Mouse (Mus musculus): ENCODE results near the gene Aatk.

The Aatk gene

GRCm38 (mm10) chr11:120052274-120052673, 5.3 kb upstream of the Aatk start:
- no peak for DNase-seq (ENCODE audit: low spot score in 2 of 2)

DNA sequence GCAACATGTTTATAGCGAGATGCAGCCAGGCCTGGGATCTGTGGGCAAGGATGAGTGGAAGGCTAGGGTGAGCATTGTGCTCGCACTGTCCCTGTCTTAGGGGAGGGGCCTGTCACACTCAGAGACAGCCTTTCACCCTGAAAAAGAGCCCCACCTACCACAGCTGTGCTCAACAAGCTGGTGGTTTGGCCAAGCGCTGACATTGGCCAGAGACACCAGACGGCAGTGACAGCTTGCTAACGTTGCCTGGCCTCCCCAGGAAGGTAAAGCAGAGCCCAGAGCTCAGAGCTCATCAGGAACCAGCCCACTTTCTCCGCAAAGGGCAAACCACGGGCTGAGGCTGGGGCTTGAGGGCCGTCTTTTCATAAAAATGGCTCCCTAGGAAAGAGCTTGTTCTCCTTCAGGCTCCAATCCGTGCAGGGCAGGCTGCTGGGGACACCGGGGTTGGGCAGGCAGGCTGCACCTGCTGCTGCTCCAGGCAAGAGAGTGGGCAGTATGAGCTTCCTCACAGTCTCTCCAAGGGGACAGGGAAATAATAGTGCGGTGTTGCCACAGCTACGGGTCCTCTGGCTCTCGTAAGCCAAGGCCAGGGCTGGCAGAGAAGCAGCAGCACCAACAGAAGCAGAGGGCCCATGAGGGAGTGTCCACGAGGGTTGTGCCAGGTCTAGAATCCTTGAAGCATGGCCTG, 4.3 kb upstream of the Aatk start:
- DNase-seq (ENCODE audit: low spot score in 2 of 2), result no peak

- DNase-seq (ENCODE audit: low spot score in 2 of 2), result no peak
Measured at GRCm38 (mm10) chr11:120049067-120049466, 2.1 kb upstream of the Aatk start.

- no peak for DNase-seq (ENCODE audit: low spot score in 2 of 2)
Measured at GRCm38 (mm10) chr11:120048252-120048556, 1.2 kb upstream of the Aatk start.

DNA sequence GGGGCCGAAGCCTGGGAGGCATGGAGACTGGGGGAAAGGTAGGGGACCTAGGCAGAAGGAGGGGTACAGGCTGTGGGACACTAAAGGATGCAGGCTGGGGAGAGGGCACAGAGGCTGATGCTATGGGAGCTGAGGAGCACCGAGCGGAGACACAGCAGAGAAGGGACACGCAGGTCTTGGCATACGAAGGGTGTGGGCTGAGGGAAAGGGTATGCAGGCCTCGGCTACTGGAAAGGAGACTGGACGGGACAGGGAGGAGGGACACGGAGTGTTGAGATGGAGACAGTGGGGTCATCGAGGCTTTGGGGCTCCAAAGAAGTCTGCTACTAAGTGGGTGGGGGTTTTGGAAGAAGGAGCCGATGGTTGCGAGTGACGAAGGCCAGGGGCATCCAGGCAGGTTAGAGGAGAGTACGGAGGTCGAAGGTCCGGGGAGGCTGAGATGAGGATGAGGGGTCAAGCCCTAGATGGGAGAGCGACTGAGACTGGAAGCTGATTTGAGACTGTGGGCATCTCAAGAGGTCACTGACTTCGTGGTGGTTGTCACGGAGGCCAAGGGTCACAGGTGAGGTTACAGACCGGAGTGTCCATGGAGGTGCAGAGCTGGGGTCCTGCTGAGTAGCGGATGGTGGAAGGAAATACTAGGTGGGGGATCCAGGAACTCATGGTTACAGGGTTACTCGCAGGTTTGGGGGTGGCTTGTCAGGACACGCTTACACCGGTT, 724 bp upstream of the Aatk start:
- DNase-seq (ENCODE audit: low spot score in 2 of 2), result no peak

GRCm38 (mm10) chr11:120045839-120046552, 971 bp downstream of the Aatk start:
- no peak for DNase-seq (ENCODE audit: low spot score in 2 of 2)

GRCm38 (mm10) chr11:120045341-120045740, 1.6 kb downstream of the Aatk start:
- DNase-seq (ENCODE audit: low spot score in 2 of 2), result no peak

DNA sequence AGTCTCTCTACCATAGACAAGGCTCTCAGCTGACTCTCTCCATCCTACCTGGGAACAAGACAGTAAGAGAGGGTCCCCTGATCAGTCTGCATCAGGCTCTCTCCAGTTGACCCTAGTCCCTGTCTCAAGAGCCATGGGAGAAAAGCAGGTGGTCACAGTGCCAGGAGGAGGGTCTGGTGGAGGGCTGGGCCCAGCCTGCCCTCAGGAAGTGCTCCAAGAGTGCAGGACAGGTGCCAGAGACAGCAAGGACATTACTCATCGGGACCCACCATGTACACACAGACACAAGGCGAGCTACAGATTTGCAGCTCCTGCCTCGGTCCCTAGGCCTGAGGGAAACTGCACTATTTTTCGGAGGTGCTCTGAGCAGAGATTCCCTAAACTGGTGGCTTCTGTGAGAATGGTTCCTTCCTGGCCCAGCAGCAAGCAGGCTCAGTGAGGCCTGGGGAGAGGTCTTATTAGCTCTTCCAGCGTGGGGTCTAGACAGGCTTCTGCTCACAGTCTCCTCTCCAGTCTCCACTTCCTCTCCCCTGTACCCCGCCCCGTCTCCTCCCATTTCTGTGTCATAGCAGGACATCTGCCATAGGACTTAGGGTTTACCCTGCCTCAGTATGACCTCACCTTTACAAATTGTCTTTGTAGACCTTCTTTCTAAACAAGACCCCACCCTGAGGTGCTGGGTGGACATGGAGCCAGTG, 4.7 kb downstream of the Aatk start:
- no peak for DNase-seq (ENCODE audit: low spot score in 2 of 2)

DNA sequence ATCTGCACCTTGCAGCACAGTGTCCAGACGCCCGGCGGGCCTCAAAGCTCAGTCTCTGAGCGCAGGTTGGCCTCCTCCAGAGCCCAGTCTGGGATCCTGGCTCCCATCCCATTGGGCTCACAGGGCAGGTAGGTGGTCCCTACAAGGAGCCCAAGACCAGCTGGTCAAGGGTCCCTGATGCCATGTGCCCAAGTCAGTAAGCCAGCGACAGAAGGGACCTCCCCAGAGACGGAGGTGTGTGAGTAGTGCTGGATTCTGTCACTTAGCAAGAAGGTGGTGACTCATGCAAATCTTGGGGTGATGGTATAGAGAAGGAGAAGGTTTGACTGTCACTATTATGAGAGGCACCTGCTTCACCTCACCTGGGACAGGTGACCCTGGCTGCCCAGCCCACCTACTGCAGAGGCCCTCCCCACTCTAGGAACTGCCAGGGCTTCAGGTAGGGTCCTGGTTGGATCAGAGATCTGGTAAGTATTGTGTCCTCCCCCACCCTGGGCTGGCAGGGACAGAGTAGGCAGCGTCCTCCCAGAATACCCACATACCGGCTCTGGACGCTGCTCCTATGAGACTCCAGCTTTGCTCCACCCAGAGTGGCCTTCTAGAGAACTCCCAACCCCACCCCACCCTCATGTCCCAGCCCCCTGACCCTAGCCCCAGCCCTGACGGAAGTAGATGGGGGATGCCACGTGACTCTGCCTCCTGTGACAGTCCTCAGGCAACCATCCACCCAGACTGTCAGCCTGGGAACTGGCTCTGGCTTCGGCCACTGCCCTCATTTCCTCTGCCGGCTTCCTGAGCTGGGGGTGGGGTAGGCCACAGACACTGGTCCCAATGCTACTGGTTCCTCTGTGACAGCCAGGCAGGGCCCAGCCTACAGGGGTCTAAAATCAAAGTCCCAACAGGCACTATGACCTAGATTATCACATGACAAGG, 5.5 kb downstream of the Aatk start:
- no peak for DNase-seq (ENCODE audit: low spot score in 2 of 2)

- DNase-seq (ENCODE audit: low spot score in 2 of 2), result no peak
Measured at GRCm38 (mm10) chr11:120040440-120040839, 6.5 kb downstream of the Aatk start.

- DNase-seq (ENCODE audit: low spot score in 2 of 2), result no peak
Measured at GRCm38 (mm10) chr11:120039581-120039980, 7.4 kb downstream of the Aatk start.

DNA sequence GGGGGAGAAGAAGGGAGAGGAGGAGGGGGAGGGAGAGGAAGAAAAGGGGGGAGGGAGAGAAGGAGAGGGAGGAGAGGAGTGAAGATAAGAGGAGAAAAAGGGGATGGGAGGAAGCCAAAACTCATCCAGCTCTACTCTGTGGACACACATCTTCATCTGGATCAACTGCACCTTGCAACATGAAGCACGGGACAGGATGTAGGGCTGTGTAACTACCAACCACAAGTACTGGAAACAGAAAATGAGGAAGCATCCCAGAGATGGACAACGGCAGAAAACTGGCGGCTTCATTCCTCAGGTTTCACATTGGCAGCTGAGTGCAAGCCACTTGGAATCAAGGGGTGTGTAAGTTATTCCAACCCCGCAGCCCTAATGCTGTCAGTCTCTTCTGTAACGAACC, 12.2 kb downstream of the Aatk start:
- DNase-seq (ENCODE audit: low spot score in 2 of 2), result no peak

DNA sequence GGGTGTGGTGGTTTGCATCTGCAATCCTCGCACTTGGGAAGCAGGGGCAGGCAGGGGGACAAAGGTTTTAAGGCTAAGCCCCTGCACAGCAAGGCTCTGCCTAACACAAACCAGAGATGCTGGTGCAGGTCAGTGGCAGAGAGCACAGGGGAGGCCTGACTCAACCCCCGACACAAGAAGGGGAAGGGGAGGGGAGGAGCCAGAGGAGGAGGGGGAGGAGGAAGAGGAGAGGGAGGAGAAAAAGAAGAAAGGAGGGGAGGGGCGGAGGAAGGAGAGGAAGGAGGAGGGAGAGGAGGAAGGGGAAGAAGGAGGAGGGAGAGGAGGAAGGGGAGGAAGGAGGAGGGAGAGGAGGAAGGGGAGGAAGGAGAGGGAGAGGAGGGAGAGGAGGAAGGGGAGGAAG, 12.7 kb downstream of the Aatk start:
- no peak for DNase-seq (ENCODE audit: low spot score in 2 of 2)

GRCm38 (mm10) chr11:120033473-120033872, 13.5 kb downstream of the Aatk start:
- no peak for DNase-seq (ENCODE audit: low spot score in 2 of 2)

- no peak for DNase-seq (ENCODE audit: low spot score in 2 of 2)
Measured at GRCm38 (mm10) chr11:120032052-120032451, 14.9 kb downstream of the Aatk start.

- no peak for DNase-seq (ENCODE audit: low spot score in 2 of 2)
Measured at GRCm38 (mm10) chr11:120030145-120030901, 16.6 kb downstream of the Aatk start.

GRCm38 (mm10) chr11:120029431-120030144, 17.4 kb downstream of the Aatk start:
- DNase-seq (ENCODE audit: low spot score in 2 of 2), result no peak

- no peak for DNase-seq (ENCODE audit: low spot score in 2 of 2)
Measured at GRCm38 (mm10) chr11:120028319-120029092, 18.5 kb downstream of the Aatk start.

DNA sequence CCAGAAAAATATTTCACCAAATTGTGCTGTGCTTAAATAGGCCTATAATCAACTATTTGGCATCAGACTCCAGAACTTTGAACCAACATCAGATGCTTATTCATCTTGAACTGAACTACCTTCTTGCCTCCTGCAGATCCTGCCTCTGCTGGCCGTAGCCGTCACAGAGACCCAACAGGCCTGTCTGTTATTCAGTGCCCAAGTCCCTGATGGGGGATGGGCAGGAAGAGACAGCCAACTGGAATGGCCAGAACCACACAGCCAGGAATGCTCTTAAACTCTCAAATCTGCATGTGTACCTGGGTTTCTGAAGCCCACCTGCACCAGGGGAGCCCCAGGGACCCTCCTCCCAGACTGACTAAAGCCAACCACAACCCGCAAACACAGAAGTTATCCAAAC, 20.0 kb downstream of the Aatk start:
- DNase-seq (ENCODE audit: low spot score in 2 of 2), result no peak
